Mouse (Mus musculus): Measurements from ENCODE around the gene Fhit.
"Not testable (repeated sequence)": the region's sequence is repeated elsewhere in the genome, so short reads cannot be mapped to it uniquely, and the experiment has no call there.

Gene Fhit

DNA sequence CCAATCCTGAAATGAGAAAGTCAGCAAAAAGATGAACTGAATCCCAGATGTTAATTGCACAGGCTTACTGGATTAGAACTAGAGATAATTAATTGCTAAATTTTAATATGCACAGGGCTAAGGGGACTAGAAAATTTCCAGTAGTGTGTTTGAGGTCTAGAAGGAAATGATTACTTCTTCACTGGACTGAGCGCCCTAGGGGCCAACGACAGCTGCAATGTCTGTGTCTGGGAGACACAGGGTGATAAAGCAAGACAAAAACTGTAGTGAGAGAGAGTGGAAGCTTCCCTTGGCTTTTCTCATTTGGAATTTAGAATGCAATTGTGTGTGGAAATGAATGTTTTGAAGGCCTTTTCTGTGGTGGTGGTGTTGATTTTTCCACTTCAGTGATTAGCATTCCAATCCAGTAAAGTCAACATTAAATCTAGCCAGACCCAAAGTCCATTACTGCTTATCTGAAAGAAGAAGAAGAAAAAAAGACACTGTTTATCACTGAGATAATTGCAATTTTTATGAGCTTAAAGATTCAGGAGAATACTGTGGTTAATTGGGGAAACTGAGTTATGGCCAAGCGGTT lies 1184.8 kb downstream of the Fhit start:
- no peak for DNase-seq (ENCODE audit: low spot score in 2 of 2)

DNA sequence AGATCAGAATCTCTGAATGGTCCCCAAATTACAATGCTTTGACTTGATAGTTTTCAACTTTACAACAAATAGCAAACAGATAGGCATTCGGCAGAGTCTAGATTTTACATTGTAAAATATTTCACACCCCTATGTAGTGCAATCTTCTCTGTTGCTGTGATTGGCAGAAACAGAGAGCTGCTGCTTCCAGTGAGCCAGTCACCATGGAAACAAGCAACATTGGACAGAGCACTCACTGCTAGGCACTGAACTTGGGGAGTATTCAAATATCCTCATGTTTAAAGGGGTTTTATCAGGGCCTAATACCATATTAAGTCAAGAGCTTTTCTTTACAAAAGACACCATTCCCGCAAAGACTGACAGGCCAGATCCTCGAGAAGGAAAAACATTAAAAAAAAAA lies 1187.4 kb downstream of the Fhit start:
- no peak for DNase-seq (ENCODE audit: low spot score in 2 of 2)

DNA sequence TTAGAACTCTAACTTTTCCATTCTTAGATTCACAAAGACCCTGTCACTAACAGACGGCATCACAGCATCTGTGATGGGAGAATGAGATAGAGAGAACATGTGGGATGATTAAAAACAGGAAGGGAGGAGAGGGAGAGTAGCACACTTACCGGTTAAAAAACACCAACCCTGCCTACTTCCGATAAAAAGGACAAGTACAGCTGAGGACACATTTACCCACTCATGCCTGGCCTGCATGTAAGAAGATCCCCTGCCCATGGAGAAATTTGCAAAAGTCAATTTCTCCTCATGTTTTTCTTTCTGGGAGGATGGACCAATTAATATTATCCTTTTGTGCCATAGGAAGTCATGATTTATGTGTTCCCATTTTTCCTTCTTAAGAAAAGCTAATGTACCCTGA lies 1198.0 kb downstream of the Fhit start:
- DNase-seq (ENCODE audit: low spot score in 2 of 2) = no peak

DNA sequence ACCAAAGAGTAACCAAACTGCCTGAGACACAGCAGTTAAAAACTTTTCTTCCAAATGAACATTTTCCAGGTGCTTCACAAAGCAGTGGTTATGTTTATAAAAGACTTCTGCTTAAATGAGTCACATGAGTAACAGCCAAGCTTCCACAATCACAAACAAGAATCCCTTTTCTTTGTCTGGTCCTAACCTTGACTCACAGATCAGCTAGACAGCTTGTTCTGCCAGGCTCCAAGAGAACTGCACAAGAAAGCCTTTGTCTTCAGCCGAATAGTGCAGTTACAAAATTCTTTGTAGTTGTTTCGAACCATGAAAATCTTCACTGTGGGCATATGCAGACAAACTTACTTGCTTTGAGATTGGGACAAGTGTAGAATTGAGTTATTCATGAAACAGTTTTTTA lies 1201.4 kb downstream of the Fhit start:
- DNase-seq (ENCODE audit: low spot score in 2 of 2) = no peak

DNA sequence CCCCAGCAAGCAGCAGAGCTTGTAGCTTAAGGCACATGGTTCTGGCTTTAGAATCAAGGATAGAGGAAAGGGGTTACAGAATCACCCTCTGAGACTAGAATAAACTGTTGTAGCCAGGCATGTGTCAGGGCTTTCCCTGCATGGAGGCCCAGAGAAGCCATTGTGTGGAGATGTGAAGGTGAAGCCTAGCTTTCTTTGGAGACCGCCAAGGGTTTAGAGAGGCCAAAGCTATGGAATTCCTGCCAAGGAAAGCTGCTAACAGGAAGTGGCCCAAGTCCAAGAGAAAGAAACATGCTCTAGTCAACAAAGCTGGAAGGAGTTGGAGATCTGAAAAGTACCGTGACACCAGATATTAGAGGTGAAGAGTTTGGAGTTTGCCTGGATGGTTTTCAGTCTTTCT lies 1262.3 kb downstream of the Fhit start:
- no peak for DNase-seq (ENCODE audit: low spot score in 2 of 2)

DNA sequence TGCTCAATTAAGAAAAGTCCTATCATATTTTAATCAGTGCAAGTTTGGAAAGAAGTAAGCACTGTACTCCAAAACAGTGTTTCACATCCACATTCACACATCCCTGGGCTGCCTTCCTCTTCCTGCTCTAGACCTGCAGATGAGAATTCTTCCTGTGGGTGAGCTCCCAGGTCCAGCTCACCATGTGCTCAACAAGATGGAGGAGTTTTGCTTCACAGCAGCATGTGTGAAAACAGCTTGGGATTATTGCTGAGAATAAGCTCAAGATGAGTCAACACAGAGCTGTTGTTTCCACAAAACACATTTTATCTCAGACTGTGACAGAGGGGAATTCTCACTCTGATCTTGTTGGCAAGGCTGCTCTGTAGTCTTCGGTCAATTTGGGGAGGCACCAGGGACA lies 1265.3 kb downstream of the Fhit start:
- no peak for DNase-seq (ENCODE audit: low spot score in 2 of 2)

DNA sequence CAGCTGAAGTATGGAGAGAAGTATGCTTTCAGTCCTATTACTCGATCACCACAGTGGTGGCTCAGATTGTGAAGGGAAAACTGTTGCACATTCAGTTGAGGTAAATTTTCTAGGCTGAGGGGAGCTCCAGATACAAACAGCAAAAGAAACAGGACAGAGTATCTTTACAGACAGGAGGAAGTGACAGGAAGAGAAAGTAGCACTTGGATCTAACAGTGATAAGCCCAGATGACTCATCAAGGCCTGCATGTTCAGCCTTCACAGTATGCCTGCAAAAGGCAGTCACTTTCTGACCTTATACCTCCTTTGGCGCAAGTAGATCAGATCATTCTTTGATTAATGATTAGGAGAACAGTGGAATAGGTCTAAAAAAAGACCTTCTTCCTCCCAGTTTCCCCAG lies 1309.8 kb downstream of the Fhit start:
- no peak for DNase-seq (ENCODE audit: low spot score in 2 of 2)

DNA sequence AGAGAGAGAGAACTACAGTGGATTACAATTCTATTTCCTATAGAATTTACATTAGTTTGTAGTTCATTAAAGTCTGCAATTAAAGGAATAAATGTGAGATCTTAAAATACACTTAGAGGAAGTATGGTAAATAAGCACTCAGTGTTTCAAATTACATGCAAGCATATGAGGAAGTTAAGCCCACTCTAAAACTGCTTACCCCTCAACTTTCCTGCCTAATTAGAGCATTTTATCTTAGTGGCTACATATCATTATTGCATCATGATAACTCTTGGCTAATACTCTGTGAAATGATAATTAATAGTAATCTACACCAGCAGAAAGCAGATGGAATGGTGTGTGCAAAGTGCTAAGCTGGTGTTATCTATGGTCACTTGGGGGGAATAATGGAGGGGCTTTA lies 1329.5 kb downstream of the Fhit start:
- DNase-seq (ENCODE audit: low spot score in 2 of 2) = no peak

DNA sequence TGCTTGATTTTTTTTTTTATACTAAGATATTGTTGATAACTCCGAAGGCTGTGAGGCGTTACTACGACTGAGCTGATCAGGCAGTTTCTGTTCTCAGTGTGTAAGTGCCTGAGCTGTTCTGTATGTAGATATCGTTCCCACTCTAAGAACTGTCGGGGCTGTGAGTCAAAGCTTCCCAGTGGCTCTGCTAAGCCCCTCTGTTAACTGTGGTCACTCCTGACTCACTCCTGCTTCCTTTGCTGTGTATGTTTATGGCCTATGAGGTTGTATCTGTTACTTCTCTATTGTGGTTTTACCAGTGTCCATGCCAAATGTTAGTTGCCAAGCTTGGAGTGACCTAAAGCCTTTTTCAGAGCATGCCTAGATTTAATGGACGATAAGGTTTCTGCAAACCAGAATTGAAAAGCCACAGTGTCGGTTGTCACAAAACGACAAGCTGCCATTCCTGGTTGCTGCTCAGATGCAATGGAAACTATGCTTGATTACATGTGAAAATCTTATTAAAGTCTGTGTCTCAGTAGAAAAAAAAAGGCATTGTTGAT lies 1333.1 kb downstream of the Fhit start:
- DNase-seq (ENCODE audit: low spot score in 2 of 2) = not testable (repeated sequence)

DNA sequence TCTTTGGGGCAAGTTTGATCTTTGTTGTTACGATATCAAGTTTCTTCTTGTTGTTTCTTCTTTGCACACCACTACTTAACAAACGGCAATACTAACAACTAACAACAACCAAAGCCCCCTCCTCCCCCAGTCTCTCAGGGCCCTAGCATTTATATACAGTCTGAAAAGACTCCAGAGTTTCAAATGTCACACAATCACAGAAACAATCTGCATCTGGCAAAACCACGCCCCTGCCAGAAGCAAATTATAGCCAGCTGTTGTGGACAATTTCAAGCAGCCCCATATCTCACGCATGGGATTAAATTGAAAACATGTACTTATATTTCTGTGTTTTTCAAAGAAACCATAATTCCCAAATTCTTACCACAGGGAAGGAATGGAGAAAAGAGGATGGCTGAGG lies 1345.9 kb downstream of the Fhit start:
- no peak for DNase-seq (ENCODE audit: low spot score in 2 of 2)

DNA sequence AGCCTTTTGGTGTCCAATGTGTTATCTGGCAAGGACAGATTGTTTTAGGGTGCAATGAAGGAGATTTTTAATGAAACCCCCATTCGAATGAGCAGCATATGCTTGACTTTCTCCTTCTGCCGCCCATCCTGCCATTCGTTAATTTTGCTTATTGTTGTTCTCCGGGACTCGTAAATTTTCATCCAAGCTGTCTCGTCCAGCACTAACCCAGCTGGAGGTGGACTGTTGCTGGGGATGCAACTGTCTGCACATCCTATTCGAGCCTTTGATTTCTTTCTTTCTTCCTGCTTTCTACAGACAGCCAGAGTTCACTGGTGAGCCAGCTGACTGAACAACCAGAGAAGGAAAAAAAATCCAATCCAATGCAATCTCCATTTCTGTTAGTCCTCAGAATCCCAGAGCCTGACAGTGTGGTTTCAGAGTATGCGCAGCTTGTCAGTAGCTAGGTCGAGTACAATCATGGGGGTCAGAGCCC lies 1350.0 kb downstream of the Fhit start:
- no peak for DNase-seq (ENCODE audit: low spot score in 2 of 2)

DNA sequence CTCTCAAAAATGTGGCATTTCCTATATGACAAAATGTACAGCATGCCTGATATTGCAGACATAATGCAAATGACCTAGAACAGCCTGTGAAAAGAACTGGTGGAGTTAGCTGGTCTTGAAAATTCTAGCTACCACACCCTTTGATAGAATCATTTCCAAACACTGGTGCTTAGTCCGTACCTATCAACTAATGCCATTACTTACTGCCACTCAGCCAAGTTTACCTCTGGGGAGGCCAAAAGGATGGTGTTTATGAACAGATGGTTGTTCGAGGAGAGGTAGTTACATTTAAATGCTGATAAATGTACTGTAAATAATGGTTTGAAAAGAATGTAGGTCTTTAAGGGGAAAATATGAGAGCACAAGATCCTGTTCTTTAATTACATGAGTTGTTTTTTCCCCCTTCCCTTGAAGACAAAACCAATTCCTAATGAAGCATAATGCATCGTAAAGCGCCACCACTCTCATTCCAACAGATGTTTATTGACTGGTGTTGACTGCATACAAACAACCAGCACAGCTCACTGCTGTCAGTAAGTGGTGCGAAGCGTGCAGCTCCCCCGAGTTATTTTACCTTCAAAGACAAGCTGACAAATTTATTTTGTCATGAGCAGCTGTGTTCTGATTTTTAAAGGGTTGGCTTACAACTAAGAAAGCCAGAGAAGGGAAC lies 1350.5 kb downstream of the Fhit start:
- no peak for DNase-seq (ENCODE audit: low spot score in 2 of 2)

DNA sequence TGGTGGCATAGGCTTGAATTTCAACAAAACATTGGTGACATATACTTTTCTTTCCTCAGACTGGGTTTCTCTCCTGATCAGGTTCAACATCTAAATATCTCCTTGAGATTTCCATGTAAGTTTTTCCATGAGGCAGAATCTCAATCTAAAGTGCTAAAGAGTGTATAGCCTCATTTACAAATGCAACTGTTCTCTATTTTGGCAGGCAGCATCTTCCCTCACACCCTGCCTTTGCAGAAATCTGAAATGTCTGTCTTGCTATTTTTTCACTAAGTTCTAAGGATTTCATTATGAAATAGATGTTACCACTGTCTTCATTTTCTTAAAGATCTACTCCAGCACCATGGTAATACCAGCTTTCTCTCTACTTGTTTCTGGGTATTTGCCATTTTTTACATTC lies 1368.4 kb downstream of the Fhit start:
- DNase-seq (ENCODE audit: low spot score in 2 of 2) = no peak

DNA sequence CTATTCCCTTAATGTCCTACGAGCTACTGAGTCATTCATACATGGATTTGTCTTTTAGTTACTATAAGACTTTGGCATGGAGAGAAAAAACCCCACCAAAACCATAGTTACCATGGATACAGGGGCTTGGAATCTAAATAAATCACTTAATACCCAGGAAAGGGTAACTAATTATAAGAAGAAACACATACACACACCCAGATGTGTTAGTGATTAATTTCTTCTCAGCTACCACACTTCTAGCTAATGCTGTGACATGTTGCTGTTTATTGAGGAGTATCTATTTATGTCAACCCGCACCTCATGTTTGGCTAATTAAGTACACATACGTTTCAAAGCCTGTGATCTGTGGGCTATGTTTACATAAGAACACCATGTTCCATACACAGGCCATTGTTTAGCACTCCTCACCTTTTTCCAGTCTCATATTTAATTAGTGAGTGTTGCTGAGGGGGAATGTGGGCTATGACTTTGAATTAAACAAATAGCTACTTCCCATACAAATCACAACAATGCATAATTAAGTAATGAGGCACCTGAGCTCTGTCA lies 1373.4 kb downstream of the Fhit start:
- DNase-seq (ENCODE audit: low spot score in 2 of 2) = no peak

DNA sequence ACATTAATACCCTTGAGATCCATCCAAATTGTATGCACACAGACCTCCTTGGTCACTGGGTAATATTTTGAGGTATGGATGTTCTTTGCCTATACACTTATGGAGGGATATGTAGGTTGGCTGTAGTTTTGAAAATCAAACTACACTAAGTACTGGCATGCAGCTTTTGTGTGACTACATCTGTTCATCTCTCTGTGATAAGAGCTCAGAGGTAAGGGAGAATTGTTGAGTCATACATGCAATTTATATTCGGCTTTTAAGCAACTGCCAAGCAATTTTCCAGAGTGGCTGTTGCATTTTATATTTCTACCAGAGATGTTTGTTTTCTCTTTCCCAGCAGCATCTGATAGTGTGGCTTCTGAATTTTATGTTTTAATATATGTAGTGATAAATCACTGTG lies 1374.4 kb downstream of the Fhit start:
- no peak for DNase-seq (ENCODE audit: low spot score in 2 of 2)

DNA sequence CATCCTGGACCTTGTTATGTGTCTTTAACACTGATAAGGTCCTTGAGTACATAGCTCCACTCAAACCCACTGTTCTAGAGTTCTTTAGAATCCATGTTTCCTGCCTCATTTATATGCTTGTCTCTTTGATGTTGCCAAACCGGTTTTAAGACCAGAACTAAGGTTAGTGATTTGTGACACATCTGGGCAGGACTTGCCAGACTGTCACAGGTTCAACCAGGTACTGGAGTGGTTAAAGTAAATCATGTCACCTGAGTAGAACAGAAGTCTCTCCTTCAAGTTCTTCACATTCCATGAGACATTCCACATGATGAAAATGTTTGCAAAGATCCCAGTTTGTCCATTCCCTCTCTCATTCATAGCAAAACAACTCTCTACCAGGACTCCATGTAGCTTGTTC lies 1376.0 kb downstream of the Fhit start:
- DNase-seq (ENCODE audit: low spot score in 2 of 2) = no peak

DNA sequence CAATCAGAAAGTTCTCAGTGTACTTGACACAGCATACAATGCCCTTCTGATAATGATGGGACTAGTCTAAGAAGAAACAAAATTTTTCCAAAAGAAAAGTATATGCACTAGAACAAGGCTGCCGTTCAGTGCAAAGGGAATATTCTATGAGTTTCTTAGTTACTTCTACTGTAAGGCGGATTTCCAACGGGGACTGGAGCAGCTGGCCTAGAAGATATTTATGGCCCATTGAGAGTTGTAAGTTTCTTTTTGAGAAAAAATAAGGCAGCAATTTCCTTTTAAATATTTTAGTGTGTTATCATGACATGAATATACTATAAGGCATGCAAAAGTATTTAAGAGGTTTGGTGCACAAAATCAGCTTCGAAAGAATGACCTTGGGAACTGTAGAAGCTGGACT lies 1410.5 kb downstream of the Fhit start:
- no peak for DNase-seq (ENCODE audit: low spot score in 2 of 2)

DNA sequence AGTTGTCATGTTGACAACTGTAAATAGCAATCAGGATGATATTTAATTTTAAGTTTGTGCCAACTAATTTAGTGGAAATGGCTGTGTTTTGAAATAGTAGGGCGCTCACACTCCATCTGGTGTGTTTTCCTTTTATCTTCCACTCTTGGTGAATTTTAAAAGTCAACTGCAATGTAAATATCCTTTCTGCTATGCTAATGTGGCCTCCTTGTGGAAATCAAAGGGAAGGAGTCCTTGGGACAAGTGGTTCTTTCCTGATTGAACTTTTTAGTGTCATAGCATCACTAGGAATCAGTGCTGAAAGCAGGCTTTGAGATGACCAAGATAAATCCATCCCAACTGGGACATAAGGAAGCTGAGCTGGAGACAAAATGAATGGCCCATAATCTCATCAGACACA lies 1413.1 kb downstream of the Fhit start:
- no peak for DNase-seq (ENCODE audit: low spot score in 2 of 2)

DNA sequence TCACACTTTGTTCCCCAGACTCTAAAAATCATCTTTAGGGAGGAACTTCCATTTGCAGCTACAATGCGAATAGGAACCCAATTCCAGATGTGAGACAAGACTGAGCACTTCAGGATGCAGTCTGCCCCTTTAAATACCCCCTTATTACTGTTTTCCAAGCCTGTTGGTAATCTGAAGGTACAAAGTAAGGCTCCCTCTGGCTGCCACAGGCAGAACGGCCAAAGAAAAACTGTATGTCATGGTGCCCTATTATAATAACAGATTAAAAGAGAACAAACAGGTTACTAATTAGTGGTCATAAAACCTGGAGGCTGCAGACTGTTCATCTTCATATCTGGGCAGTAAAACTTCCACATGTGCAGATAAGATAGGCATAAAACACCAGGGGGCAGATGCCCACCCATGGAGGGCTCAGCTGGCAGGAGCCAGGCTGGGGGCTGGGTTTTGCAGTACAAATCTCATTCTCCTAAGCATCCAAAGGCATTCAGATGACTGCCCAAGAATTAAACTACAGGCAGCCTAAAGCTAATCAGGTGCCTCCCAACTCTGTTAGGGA lies 1439.8 kb downstream of the Fhit start:
- no peak for DNase-seq (ENCODE audit: low spot score in 2 of 2)

DNA sequence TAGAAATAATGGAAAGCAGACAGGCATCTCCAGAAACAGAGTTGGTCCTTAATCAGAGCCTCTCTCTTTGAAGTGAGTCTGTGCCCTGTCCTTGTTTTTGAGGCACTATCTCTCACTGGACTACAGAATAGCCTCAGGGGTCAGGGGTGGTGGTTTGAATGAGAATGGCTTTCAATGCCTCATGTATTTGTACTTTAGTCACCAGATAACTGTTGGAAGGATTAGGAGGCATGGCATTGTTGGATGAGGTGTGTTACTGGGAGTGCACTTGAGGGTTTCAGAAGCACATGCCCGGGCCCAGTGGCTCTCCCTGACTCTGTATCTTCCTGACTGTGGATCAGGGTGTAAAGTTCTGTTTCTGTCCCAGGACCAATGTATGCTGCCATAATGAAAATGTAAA lies 1463.2 kb downstream of the Fhit start:
- DNase-seq (ENCODE audit: low spot score in 2 of 2) = no peak

DNA sequence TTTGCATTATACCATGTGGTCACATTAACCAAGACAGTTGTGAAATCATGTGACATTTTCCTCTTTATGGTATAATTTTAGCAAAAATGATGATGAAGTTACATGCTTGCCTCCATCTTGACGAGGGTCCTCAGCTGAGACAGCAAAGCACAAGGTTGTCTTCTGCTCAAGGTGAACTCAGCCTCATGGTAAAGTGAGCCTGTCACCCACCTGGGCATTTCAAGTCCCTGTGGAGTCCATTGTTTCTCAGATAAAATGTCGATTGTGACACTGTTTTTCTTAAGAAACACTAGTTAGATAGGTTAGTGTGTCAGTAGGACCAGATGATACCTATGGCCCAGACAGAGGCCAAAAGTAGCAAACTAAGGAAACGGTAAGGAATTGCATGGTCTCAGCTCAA lies 1464.7 kb downstream of the Fhit start:
- DNase-seq (ENCODE audit: low spot score in 2 of 2) = no peak

DNA sequence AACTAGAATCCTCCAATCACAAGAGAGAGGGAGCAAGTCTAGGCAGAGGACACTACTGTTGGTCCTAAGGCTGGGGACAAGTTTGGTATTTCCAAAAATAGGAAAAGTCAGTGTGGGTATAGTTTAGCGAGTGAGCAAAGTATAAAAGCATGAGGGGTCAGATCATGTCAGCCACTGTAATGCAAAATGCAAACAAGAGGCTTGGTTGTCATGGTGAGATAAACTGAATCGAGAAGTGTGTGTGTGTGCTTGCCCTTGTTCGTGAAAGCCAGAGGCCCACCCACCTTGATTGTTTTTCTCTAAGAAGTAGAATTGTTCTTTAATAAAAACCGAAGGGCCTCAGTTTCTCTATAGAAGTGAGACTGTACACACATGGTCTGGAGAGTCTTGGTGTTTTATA lies 1465.8 kb downstream of the Fhit start:
- DNase-seq (ENCODE audit: low spot score in 2 of 2) = no peak

DNA sequence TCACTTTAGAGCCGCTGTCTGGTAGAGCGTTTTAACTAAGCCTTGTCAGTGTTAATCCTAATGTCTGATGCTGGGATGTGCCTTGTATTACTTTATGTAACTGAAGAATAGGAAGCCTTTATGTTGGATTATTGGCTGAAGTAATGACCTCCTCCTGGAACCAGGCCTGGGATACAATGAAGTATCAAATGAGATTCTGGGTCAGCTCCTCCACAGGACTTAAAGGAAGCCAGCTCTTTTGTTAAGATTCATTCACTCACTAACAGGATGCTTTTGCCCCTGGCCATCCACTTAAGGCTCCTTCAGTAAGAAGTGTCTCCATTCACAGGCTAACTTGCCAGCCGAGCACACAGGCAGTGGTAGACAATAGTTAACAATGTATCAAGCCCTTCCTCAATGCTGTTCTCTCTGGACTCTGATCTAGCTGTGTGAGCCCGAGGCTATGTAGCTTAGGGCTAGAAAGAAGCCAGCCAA lies 1466.6 kb downstream of the Fhit start:
- no peak for DNase-seq (ENCODE audit: low spot score in 2 of 2)
